In the genomic region with DNA sequence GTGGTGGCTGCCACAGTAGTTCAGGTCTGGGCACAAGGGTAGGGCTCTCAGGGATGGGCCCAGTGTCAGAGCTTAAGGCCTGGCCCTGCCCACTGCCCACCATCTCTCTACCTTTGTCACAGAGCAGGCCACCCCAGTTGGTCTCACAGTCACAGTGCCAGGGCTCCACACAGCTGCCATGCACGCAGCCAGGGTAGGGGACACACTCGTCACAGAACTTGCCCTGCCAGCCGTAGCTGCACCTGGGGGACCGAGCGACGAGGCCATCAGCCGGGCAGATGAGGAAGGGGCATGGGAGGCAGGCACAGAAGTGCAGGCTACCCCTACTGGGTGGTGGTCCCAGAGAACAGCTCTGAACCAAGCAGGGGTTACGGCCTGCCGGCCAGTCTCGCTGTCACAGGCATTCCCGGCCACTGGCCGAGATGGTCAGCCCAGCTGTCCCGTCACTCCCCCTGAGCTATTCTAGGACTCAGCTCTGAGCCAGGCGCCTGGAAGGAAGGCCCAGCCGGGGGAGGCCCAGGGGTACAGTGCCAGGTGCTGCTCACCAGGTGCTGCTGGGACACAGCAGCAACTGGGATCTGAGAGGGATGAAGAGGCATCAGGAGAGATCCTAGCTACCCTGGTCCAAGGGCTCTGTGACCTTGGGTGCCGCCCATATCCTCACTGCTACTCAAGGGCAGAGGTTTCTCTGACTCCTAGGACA, we compare ENCODE assay signal across 13 mouse cellular contexts. TPM values are rescaled to one million over a fixed set of nuclear protein-coding genes. Genes with fewer than 3 reads are reported as not detected.
DNase-seq lines count a peak whose midpoint lies in the region; ATAC-seq and TF ChIP-seq lines count a peak whose summit lies in the region.
"Had no signal": no experiment of that assay in that cellular context is flagged by ENCODE, and none has a peak within 500 bp of the region (broad histone marks: within the 10 kb centered on the region; RNA-seq: fewer than 3 reads in every experiment).

No protein-coding gene starts in this region.

- no peak for TF ChIP-seq CTCF in layer of hippocampus, adult 2 months (conservative IDR thresholded peaks at IDR 0.05)

- H3K27ac ChIP-seq in layer of hippocampus, adult 2 months: peak overlapping the region; percentile 61; the same call in 1 of the 2 replicates
- H3K27ac ChIP-seq in heart, embryonic 10.5 days: peak overlapping the region; percentile 49

- WGBS in heart, embryonic 10.5 days: 67% methylated on average over 16 of the region's 16 CpGs

- H3K36me3 ChIP-seq in heart, embryonic 10.5 days: peaks cover 38% of the 10 kb centered on the region

- H3K9me3 ChIP-seq in heart, embryonic 10.5 days: 0 out of 2 replicates have a peak, but pooled peaks cover 2% of the 10 kb centered on the region

- DNase-seq in layer of hippocampus, adult 2 months (ENCODE audit: low spot score in 2 of 2): no peak
- DNase-seq in layer of hippocampus, postnatal 10 days (ENCODE audit: low spot score in 2 of 2): no peak
- peak; percentile 73 to 85 for DNase-seq in gastrocnemius, adult 8-10 months (ENCODE audit: low spot score in 2 of 2)
- no peak for DNase-seq in heart, embryonic 10.5 days (ENCODE audit: low spot score)
- peak; percentile 68 for DNase-seq in heart, postnatal 4 days
- DNase-seq in urinary bladder, postnatal 4 days (ENCODE audit: low spot score in 2 of 2): no peak
- no peak for DNase-seq in c-Kit-positive CD71-positive TER-119-positive erythroid progenitor cells, embryonic 14.5 days (ENCODE audit: low spot score)
- DNase-seq: cerebellum, adult 2 months; lung, adult 2 months had no signal

- peaks cover 94% of the 10 kb centered on the region for H3K27me3 ChIP-seq in heart, embryonic 10.5 days (ENCODE audit: insufficient read depth, poor library complexity, severe bottlenecking)

- H3K4me1 ChIP-seq in heart, embryonic 10.5 days: peaks cover 48% of the 10 kb centered on the region

- no peak overlapping the region for H3K4me3 ChIP-seq in layer of hippocampus, adult 2 months
- no peak overlapping the region for H3K4me3 ChIP-seq in heart, embryonic 10.5 days

- no peak for ATAC-seq in erythroid progenitor cell, adult 5-6 weeks (replicated peaks; ENCODE audit: low FRiP score, poor library complexity, severe bottlenecking)
- ATAC-seq: forebrain, embryonic 14.5 days had no signal

RNA-seq across cellular contexts. Expression of a gene that starts 12.7 kb away (rescaled TPM):
- 10 to 100 TPM; 44.1 to 52.1 TPM for total RNA-seq in layer of hippocampus, adult 2 months (2021)
- total RNA-seq in layer of hippocampus, postnatal 10 days (2021): 10 to 100 TPM; 51.6 to 66.5 TPM
- total RNA-seq in gastrocnemius, adult 8-10 months (2022): 10 to 100 TPM; 22.3 to 31.0 (median 26.7) TPM
- 2.0 and 3.6 TPM in 2 replicates for polyA plus RNA-seq in heart, embryonic 10.5 days (2016; fragmentation: Nextera tagmentation; extraction: Ambion mirVana)
- total RNA-seq in heart, postnatal 4 days (2021): 10 to 100 TPM; 29.1 to 29.2 TPM
- total RNA-seq in erythroid progenitor cell, adult 5-6 weeks (2015; ENCODE audit: low replicate concordance): not detected in 2 replicates
- total RNA-seq in erythroid progenitor cell, adult 5-6 weeks (2017; ENCODE audit: low replicate concordance): 0.26 TPM in 1 of 2 replicates, not detected in the other

RNA-seq across cellular contexts. Expression of a gene that starts 25.1 kb away (rescaled TPM):
- 10 to 100 TPM in 1 of 2 experiments, 1 to 10 TPM in 1; 9.8 to 10.1 TPM for total RNA-seq in layer of hippocampus, adult 2 months (2021)
- total RNA-seq in layer of hippocampus, postnatal 10 days (2021): 10 to 100 TPM; 11.6 to 13.8 TPM
- 1 to 10 TPM; 5.2 to 8.8 (median 7.5) TPM for total RNA-seq in gastrocnemius, adult 8-10 months (2022)
- 48.6 and 65.5 TPM in 2 replicates for polyA plus RNA-seq in heart, embryonic 10.5 days (2016; fragmentation: Nextera tagmentation; extraction: Ambion mirVana)
- total RNA-seq in heart, postnatal 4 days (2021): 10 to 100 TPM; 10.3 to 15.7 TPM
- total RNA-seq in erythroid progenitor cell, adult 5-6 weeks (2015; ENCODE audit: low replicate concordance): 12.3 TPM in 1 of 2 replicates, not detected in the other
- total RNA-seq in erythroid progenitor cell, adult 5-6 weeks (2017; ENCODE audit: low replicate concordance): 2.5 and 3.3 TPM in 2 replicates

RNA-seq across cellular contexts. Expression of a gene that starts 48.8 kb away (rescaled TPM):
- not detected for total RNA-seq in layer of hippocampus, adult 2 months (2021)
- total RNA-seq in layer of hippocampus, postnatal 10 days (2021): not detected
- total RNA-seq in gastrocnemius, adult 8-10 months (2022): not detected
- 0.11 TPM in 1 of 2 replicates, not detected in the other for polyA plus RNA-seq in heart, embryonic 10.5 days (2016; fragmentation: Nextera tagmentation; extraction: Ambion mirVana)
- under 1 TPM; 0.16 to 0.17 TPM for total RNA-seq in heart, postnatal 4 days (2021)
- total RNA-seq in erythroid progenitor cell, adult 5-6 weeks (2015; ENCODE audit: low replicate concordance): 1.3 and 5.0 TPM in 2 replicates
- total RNA-seq in erythroid progenitor cell, adult 5-6 weeks (2017; ENCODE audit: low replicate concordance): 0.90 and 2.7 TPM in 2 replicates
- polyA plus RNA-seq: forebrain, embryonic 14.5 days; limb, embryonic 11.5 days; neural tube, embryonic 11.5 days had no signal

RNA-seq across cellular contexts. Expression of a gene that starts 59.4 kb away (rescaled TPM):
- 10 to 100 TPM; 55.8 to 55.9 TPM for total RNA-seq in layer of hippocampus, adult 2 months (2021)
- 10 to 100 TPM; 52.1 to 57.5 TPM for total RNA-seq in layer of hippocampus, postnatal 10 days (2021)
- 10 to 100 TPM; 18.6 to 23.6 (median 21.7) TPM for total RNA-seq in gastrocnemius, adult 8-10 months (2022)
- polyA plus RNA-seq in heart, embryonic 10.5 days (2016; fragmentation: Nextera tagmentation; extraction: Ambion mirVana): 22.3 and 23.6 TPM in 2 replicates
- total RNA-seq in heart, postnatal 4 days (2021): 10 to 100 TPM; 26.0 to 28.1 TPM
- total RNA-seq in erythroid progenitor cell, adult 5-6 weeks (2015; ENCODE audit: low replicate concordance): 0.84 and 3.2 TPM in 2 replicates
- total RNA-seq in erythroid progenitor cell, adult 5-6 weeks (2017; ENCODE audit: low replicate concordance): 0.68 and 1.0 TPM in 2 replicates

Comparison
In these comparisons a context has a peak if more than half of its experiments do, and no peak if none do; other contexts are left out.
1. DNase-seq: peak in gastrocnemius, adult 8-10 months (2 of 2) and heart, postnatal 4 days (single experiment); none in layer of hippocampus, adult 2 months (0 of 2), layer of hippocampus, postnatal 10 days (0 of 2), heart, embryonic 10.5 days (single experiment), urinary bladder, postnatal 4 days (0 of 2) and c-Kit-positive CD71-positive TER-119-positive erythroid progenitor cells, embryonic 14.5 days (single experiment).
2. RNA of a gene that starts 12.7 kb away (total RNA-seq): 51.6 to 66.5 TPM in layer of hippocampus, postnatal 10 days, 44.1 to 52.1 TPM in layer of hippocampus, adult 2 months, 29.1 to 29.2 TPM in heart, postnatal 4 days and 22.3 to 31.0 TPM in gastrocnemius, adult 8-10 months; 0.26 TPM in erythroid progenitor cell, adult 5-6 weeks; every median in the first group is over 10 times any median in the second.